Mouse (Mus musculus): ENCODE data around the gene Cmtm7. TPM values are rescaled to one million over a fixed set of nuclear protein-coding genes. Genes with fewer than 3 reads are reported as not detected.

Cmtm7 gene
- polyA plus RNA-seq (2014; fragmentation: Illumina TruSeq; extraction: RNeasy Lipid Tissue Mini Kit (QIAGEN cat#74804); ENCODE audit: low read depth, low replicate concordance) = 3.1 TPM

DNA sequence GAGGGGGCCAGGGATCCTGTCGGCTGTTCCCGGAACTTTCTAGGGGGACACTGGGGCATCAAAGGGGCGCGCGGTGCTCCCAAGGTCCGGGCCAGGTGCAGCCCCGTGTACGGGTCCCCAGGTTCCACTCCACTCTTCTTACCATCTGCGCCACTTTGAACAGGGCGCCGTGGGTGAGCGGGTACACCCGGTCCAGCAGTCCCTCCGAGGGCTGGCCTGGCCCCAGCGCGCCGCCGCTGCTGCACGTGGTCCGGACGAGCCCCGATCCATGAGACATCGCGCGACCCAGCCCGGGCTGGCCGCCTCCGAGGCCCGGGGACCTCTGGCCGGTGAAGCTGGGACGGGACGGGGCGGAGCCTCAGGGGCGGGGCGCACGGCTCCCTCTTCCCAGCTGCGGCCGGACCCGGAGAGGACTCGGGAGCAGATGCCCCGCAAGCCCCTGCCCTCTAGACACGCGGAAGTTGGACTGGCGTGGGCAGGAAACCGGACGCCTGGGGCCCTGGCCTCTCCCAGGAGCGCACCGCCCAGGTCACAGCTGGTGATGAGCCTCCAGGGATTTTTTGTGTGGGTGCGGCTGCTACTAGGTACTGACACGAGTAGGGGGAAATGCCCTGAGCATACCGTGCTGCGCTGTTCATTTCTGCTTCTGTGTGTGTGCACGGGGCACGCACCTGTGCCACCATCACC is at the start of gene Cmtm7:
Gene Cmtm7, minus strand, starts transcription at position 331 of the 687 bp plus-strand sequence.

DNA sequence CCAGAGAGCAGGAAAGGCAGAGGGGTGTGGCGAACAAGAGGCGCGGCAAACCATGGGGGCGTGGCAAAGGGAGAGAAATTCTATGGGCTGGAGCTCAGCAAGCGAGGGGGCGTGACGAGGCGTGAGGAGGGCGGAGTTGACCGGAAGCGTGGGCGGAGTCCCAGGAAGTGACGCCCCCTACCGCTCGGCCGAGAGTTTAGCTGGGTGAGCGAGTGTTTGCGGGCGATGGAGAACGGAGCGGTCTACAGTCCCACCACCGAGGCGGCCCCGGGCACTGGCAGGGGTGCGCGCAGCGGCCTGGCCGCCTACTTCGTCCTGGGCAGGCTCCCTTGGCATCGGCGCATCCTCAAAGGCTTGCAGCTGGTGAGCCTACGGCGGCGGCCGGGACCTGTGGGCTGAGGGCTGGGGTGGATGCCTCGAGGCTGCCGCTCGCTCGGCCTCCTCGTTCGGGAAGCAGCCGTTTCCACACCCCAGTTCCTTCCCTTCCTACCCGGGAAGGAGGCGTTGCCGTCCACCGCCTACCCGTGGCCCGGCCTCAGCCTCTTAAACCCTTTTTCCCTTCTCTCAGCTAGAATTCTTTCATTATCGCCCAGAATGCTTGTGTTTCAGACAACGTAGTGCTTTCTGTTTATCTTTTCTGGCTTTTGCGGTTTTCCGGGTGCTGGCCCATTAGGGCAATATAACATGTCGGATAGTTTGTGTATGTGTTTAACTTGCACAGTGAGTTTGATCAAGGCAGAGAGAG is 50.5 kb downstream of the Cmtm7 start, which contains the start of gene Cmtm6:
Gene Cmtm6, plus strand, starts transcription at position 106 of the 745 bp plus-strand sequence.

Other genes starting within 250 kb of the Cmtm7 start
- gene Trim71, start 217.5 kb downstream of the Cmtm7 start, polyA plus RNA-seq (2014; fragmentation: Illumina TruSeq; extraction: RNeasy Lipid Tissue Mini Kit (QIAGEN cat#74804); ENCODE audit: low read depth, low replicate concordance) = not detected
- 37.3 TPM for gene Cnot10, start 141.7 kb downstream of the Cmtm7 start, polyA plus RNA-seq (2014; fragmentation: Illumina TruSeq; extraction: RNeasy Lipid Tissue Mini Kit (QIAGEN cat#74804); ENCODE audit: low read depth, low replicate concordance)
- gene Dync1li1, start 93.1 kb downstream of the Cmtm7 start, polyA plus RNA-seq (2014; fragmentation: Illumina TruSeq; extraction: RNeasy Lipid Tissue Mini Kit (QIAGEN cat#74804); ENCODE audit: low read depth, low replicate concordance) = 47.7 TPM
- gene Cmtm6, start 50.7 kb downstream of the Cmtm7 start, polyA plus RNA-seq (2014; fragmentation: Illumina TruSeq; extraction: RNeasy Lipid Tissue Mini Kit (QIAGEN cat#74804); ENCODE audit: low read depth, low replicate concordance) = 141 TPM
- 19.0 TPM for gene Cmtm8, start 62.3 kb upstream of the Cmtm7 start, polyA plus RNA-seq (2014; fragmentation: Illumina TruSeq; extraction: RNeasy Lipid Tissue Mini Kit (QIAGEN cat#74804); ENCODE audit: low read depth, low replicate concordance)
- gene Gpd1l, start 152.1 kb upstream of the Cmtm7 start, polyA plus RNA-seq (2014; fragmentation: Illumina TruSeq; extraction: RNeasy Lipid Tissue Mini Kit (QIAGEN cat#74804); ENCODE audit: low read depth, low replicate concordance) = 108 TPM
- 1.5 TPM for gene Osbpl10, start 196.7 kb upstream of the Cmtm7 start, polyA plus RNA-seq (2014; fragmentation: Illumina TruSeq; extraction: RNeasy Lipid Tissue Mini Kit (QIAGEN cat#74804); ENCODE audit: low read depth, low replicate concordance)
- gene Rps27rt, start 200.9 kb upstream of the Cmtm7 start, polyA plus RNA-seq (2014; fragmentation: Illumina TruSeq; extraction: RNeasy Lipid Tissue Mini Kit (QIAGEN cat#74804); ENCODE audit: low read depth, low replicate concordance) = 121 TPM